Mouse (Mus musculus) CH12.LX (cell line): ENCODE data around the gene Phf14.

Experiments used
- CTCF ChIP-seq, 2 experiments: IDR thresholded peaks in 1 of 2; conservative IDR thresholded peaks in 1 of 2; 2 replicates each; pipeline ENCODE4 v1.5.1; 2011 to 2012; ENCODE audit warnings: low read depth in 2 of 2, low read length in 2 of 2, improper control_type of control experiment in 1 of 2, inconsistent platforms in 1 of 2, mild to moderate bottlenecking in 1 of 2, moderate library complexity in 1 of 2
- JUN ChIP-seq: IDR thresholded peaks from 2 replicates; pipeline ENCODE4 v1.6.1; 2011; ENCODE audit warnings: low read depth, mild to moderate bottlenecking, low read length, improper control_type of control experiment, moderate library complexity; ENCODE audit not compliant: insufficient read depth
- MXI1 ChIP-seq: IDR thresholded peaks from 2 replicates; pipeline ENCODE4 v1.6.1; 2011; ENCODE audit warnings: mild to moderate bottlenecking, low read depth, low read length, improper control_type of control experiment
- MYC ChIP-seq: IDR thresholded peaks from 2 replicates; pipeline ENCODE4 v1.6.1; 2011; ENCODE audit warnings: low read depth, mild to moderate bottlenecking, improper control_type of control experiment, low read length
- SIN3A ChIP-seq: IDR thresholded peaks from 2 replicates; pipeline ENCODE4 v1.6.1; 2012; ENCODE audit warnings: low read length, improper control_type of control experiment, inconsistent platforms

DNA sequence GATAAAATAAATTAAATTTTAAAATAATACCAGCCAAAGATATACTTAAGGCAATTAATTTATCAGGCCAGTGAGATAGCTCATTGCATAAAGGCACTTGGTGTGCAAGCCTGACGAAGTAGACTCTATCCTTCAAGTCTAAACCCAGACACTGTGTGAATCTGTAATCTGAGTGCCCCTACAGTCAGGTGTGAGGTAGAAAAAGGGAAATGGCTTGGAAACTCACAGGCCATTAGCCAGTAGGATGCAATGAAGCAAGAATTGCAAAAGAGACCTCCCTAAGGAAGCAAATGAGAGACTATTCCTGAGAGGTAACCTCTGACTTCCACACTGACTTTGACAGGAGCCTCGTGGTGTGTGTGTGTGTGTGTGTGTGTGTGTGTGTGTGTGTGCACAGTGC lies 145.3 kb downstream of the Phf14 start:
- TF ChIP-seq CTCF (conservative IDR thresholded peaks at IDR 0.05 in 1 of 2, IDR thresholded peaks at IDR 0.05 in 1 of 2; ENCODE audit: low read depth in 2 of 2, low read length in 2 of 2) (no peak), SIN3A (no peak), MYC (no peak), JUN (no peak), MXI1 (no peak)
